In genomic region chr15:82127426-82128374, GRCm38 (mm10) we compare ENCODE assay signal across 8 mouse cellular contexts. TPM values are rescaled to one million over a fixed set of nuclear protein-coding genes. Genes with fewer than 3 reads are reported as not detected.
DNase-seq lines count a peak whose midpoint lies in the region; ATAC-seq and TF ChIP-seq lines count a peak whose summit lies in the region.

Gene Ccdc134, plus strand, starts transcription at chr15:82127922.

- TF ChIP-seq CTCF in E14TG2a.4 (conservative IDR thresholded peaks at IDR 0.05; ENCODE audit: low read length), result no peak
- no peak for TF ChIP-seq CTCF in liver, postnatal 0 days (IDR thresholded peaks at IDR 0.05; ENCODE audit: low read depth)

- under 1% methylated on average over 74 of the region's 74 CpGs for WGBS in forebrain, embryonic 13.5 days
- WGBS in large intestine, adult 2 months, result under 1% methylated on average over 73 of the region's 74 CpGs
- WGBS in liver, postnatal 0 days (ENCODE audit: insufficient replicate concordance), result under 1% methylated on average over 72 of the region's 74 CpGs
- under 1% methylated on average over 71 of the region's 74 CpGs for WGBS in neural tube, embryonic 14.5 days

- peaks cover 28% of the 10 kb centered on the region for H3K36me3 ChIP-seq in E14TG2a.4 (ENCODE audit: insufficient read depth, low read length)
- H3K36me3 ChIP-seq in forebrain, embryonic 13.5 days (ENCODE audit: poor library complexity, severe bottlenecking), result peaks cover 9% of the 10 kb centered on the region
- H3K36me3 ChIP-seq in liver, postnatal 0 days (replicated peaks; ENCODE audit: insufficient read depth, low read length), result peaks cover 6% of the 10 kb centered on the region; the same call in 1 of the 2 replicates
- no peaks in the 10 kb centered on the region for H3K36me3 ChIP-seq in neural tube, embryonic 14.5 days (ENCODE audit: control insufficient read depth, insufficient read depth, low read length)

- TF ChIP-seq EP300 in liver, postnatal 0 days (IDR thresholded peaks at IDR 0.05; ENCODE audit: low read depth), result no peak

- H3K4me2 ChIP-seq in forebrain, embryonic 13.5 days, result peak within 1 kb of the TSS; percentile 90
- H3K4me2 ChIP-seq in liver, postnatal 0 days (ENCODE audit: low read depth, low read length), result peak within 1 kb of the TSS; percentile 89
- peak within 1 kb of the TSS; percentile 92 for H3K4me2 ChIP-seq in neural tube, embryonic 14.5 days (ENCODE audit: low read depth, low read length)

- no peaks in the 10 kb centered on the region for H3K9me3 ChIP-seq in E14TG2a.4 (ENCODE audit: low read length)
- H3K9me3 ChIP-seq in forebrain, embryonic 13.5 days (replicated peaks), result no peaks in the 10 kb centered on the region
- H3K9me3 ChIP-seq in liver, postnatal 0 days (ENCODE audit: low read length), result no peaks in the 10 kb centered on the region
- H3K9me3 ChIP-seq in neural tube, embryonic 14.5 days (ENCODE audit: control insufficient read depth, low read length), result no peaks in the 10 kb centered on the region

- H3K4me1 ChIP-seq in E14TG2a.4 (replicated peaks; ENCODE audit: low read depth, low read length), result peaks cover 34% of the 10 kb centered on the region
- peaks cover 19% of the 10 kb centered on the region for H3K4me1 ChIP-seq in forebrain, embryonic 13.5 days
- H3K4me1 ChIP-seq in liver, postnatal 0 days (ENCODE audit: insufficient read depth), result peaks cover 14% of the 10 kb centered on the region
- H3K4me1 ChIP-seq in neural tube, embryonic 14.5 days (ENCODE audit: control insufficient read depth, insufficient read depth, low read length), result peaks cover 3% of the 10 kb centered on the region; the same call in 1 of the 2 replicates

- H3K27me3 ChIP-seq in E14TG2a.4 (ENCODE audit: insufficient read depth, low read length), result peaks cover 38% of the 10 kb centered on the region
- no peaks in the 10 kb centered on the region for H3K27me3 ChIP-seq in forebrain, embryonic 13.5 days
- H3K27me3 ChIP-seq in liver, postnatal 0 days (ENCODE audit: insufficient read depth, low read length), result no peaks in the 10 kb centered on the region
- no peaks in the 10 kb centered on the region for H3K27me3 ChIP-seq in neural tube, embryonic 14.5 days (ENCODE audit: control insufficient read depth, insufficient read depth, low read length)

- peak within 1 kb of the TSS; percentile 91 for H3K4me3 ChIP-seq in E14TG2a.4 (replicated peaks; ENCODE audit: low read length)
- peak within 1 kb of the TSS; percentile 83 for H3K4me3 ChIP-seq in forebrain, embryonic 13.5 days
- peak within 1 kb of the TSS; percentile 82 for H3K4me3 ChIP-seq in liver, postnatal 0 days (ENCODE audit: low read depth, low read length)
- peak within 1 kb of the TSS; percentile 74 for H3K4me3 ChIP-seq in neural tube, embryonic 14.5 days (ENCODE audit: low read depth, low read length)

- peak; percentile 90 for DNase-seq in c-Kit-positive CD71-positive TER-119-positive erythroid progenitor cells, embryonic 14.5 days (ENCODE audit: low spot score)
- peak; percentile 97 for DNase-seq in heart, postnatal 10 days
- DNase-seq in large intestine, adult 2 months (ENCODE audit: low read depth, low spot score), result no peak
- peak; percentile 98 for DNase-seq in liver, postnatal 0 days
- DNase-seq in testis, postnatal 10 days (ENCODE audit: low spot score), result peak; percentile 97

- peak; percentile 99 for ATAC-seq in forebrain, embryonic 13.5 days
- ATAC-seq in liver, postnatal 0 days, result peak; percentile 100
- peak; percentile 99 for ATAC-seq in neural tube, embryonic 14.5 days (ENCODE audit: low read depth)

- intact Hi-C loops in heart, postnatal 10 days (cut with DNase I), result no loop called here

- H3K27ac ChIP-seq in forebrain, embryonic 13.5 days, result peak within 1 kb of the TSS; percentile 70
- H3K27ac ChIP-seq in liver, postnatal 0 days (ENCODE audit: low read depth), result peak within 1 kb of the TSS; percentile 66
- H3K27ac ChIP-seq in neural tube, embryonic 14.5 days (ENCODE audit: low read depth, low read length), result peak within 1 kb of the TSS; percentile 74

- peak within 1 kb of the TSS; percentile 78 for H3K9ac ChIP-seq in forebrain, embryonic 13.5 days
- H3K9ac ChIP-seq in liver, postnatal 0 days (replicated peaks), result peak within 1 kb of the TSS; percentile 75
- peak within 1 kb of the TSS; percentile 75 for H3K9ac ChIP-seq in neural tube, embryonic 14.5 days (replicated peaks; ENCODE audit: low read depth, low read length)

RNA-seq across cellular contexts. Expression of gene Ccdc134, which starts in this region (rescaled TPM):
- 15.2 and 15.9 TPM in 2 replicates for polyA plus RNA-seq in forebrain, embryonic 13.5 days (2015; fragmentation: Nextera tagmentation; extraction: Ambion mirVana)
- total RNA-seq in heart, postnatal 10 days (2021), result 1 to 10 TPM; 5.1 to 5.5 TPM
- polyA plus RNA-seq in large intestine, adult 2 months (2012; rRNA removed), result 18.0 and 18.4 TPM in 2 replicates
- 3.6 and 4.0 TPM in 2 replicates for polyA plus RNA-seq in liver, postnatal 0 days (2015; fragmentation: Nextera tagmentation; extraction: Ambion mirVana)
- polyA plus RNA-seq in neural tube, embryonic 14.5 days (2014; fragmentation: Nextera tagmentation; extraction: Ambion mirVana), result 12.7 and 12.8 TPM in 2 replicates
